ENCODE assay signal across 8 mouse cellular contexts in the genomic region with DNA sequence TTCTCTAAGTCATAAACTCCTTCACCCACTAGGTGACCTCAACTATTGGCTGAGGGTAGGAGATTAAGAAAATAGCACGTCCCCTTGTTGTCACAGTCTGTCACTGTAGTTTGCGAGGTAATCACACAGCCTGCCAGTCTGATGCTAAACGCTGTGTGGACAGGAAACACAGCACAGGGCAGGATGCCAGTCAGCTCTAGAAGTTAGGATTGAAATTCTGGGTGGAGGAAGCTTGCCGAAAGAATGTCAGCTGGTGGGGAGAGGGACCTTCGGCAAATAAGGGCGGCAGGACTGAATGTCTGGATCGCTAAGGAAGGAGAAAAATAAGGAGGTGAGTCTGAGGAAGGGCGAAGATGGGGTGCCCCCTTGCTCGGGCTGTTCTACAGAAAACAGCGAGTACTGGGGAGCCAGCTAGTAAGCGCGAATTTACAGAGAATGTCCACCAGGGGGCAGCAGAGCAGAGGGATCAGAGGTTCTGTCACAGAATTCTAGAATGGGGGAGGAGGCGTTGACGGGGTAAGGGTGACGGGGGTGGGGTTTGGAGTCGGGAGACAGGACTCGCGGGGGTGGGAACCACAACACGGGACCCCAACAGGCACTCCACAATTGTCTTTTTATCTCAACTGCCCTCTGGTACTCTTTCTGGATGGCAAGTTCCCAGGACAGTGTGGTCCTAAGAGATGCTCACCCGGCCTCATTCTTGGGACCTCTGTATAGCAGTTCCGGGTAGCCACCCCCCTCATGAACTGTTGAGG. TPM values are rescaled to one million over a fixed set of nuclear protein-coding genes. Genes with fewer than 3 reads are reported as not detected.
DNase-seq lines count a peak whose midpoint lies in the region; ATAC-seq and TF ChIP-seq lines count a peak whose summit lies in the region.

No protein-coding gene starts in this region.

- H3K9me3 ChIP-seq in embryonic facial prominence, embryonic 10.5 days, result no peaks in the 10 kb centered on the region
- H3K9me3 ChIP-seq in limb, embryonic 15.5 days, result no peaks in the 10 kb centered on the region

- no peak overlapping the region for H3K27ac ChIP-seq in embryonic facial prominence, embryonic 10.5 days (replicated peaks)
- no peak overlapping the region for H3K27ac ChIP-seq in limb, embryonic 15.5 days

- H3K79me2 ChIP-seq in myocyte (ENCODE audit: control insufficient read depth, insufficient read depth), result no peaks in the 10 kb centered on the region

- peak; percentile 54 for DNase-seq in left cerebral cortex, adult 11 months (ENCODE audit: low spot score)
- DNase-seq in left cerebral cortex, adult 8-10 months (ENCODE audit: low spot score in 2 of 2), result no peak
- DNase-seq in embryonic facial prominence, embryonic 10.5 days (ENCODE audit: low spot score), result peak; percentile 83
- DNase-seq in heart, adult 18-20 months, result peak; percentile 74 to 92
- DNase-seq in kidney, adult 18-20 months, result peak; percentile 75
- peak; percentile 66 to 91 for DNase-seq in spleen, postnatal 4 days (ENCODE audit: low spot score in 2 of 2)

- ATAC-seq in limb, embryonic 15.5 days (ENCODE audit: insufficient number of reproducible peaks, low FRiP score, low TSS enrichment, low read depth), result peak; percentile 45; the same call in 1 of the 2 replicates

- no peak overlapping the region for H3ac ChIP-seq in myocyte (ENCODE audit: control insufficient read depth, insufficient read length)

- peaks cover 24% of the 10 kb centered on the region for H3K27me3 ChIP-seq in embryonic facial prominence, embryonic 10.5 days (replicated peaks; ENCODE audit: low read depth, poor library complexity, severe bottlenecking)
- H3K27me3 ChIP-seq in limb, embryonic 15.5 days, result peaks cover 12% of the 10 kb centered on the region; the same call in 1 of the 2 replicates
- peaks cover 4% of the 10 kb centered on the region for H3K27me3 ChIP-seq in myocyte (ENCODE audit: control insufficient read depth, insufficient read depth, insufficient read length)

- 15% methylated on average over 21 of the region's 21 CpGs for WGBS in embryonic facial prominence, embryonic 10.5 days
- WGBS in limb, embryonic 15.5 days, result 10% methylated on average over 21 of the region's 21 CpGs

- H3K9ac ChIP-seq in limb, embryonic 15.5 days, result no peak overlapping the region

- H3K4me1 ChIP-seq in embryonic facial prominence, embryonic 10.5 days, result peaks cover 6% of the 10 kb centered on the region
- peaks cover 4% of the 10 kb centered on the region for H3K4me1 ChIP-seq in limb, embryonic 15.5 days

- no peak for TF ChIP-seq POLR2A in myocyte (IDR thresholded peaks at IDR 0.05; ENCODE audit: insufficient read length, low read depth)

- H3K36me3 ChIP-seq in embryonic facial prominence, embryonic 10.5 days (replicated peaks), result no peaks in the 10 kb centered on the region
- H3K36me3 ChIP-seq in limb, embryonic 15.5 days, result no peaks in the 10 kb centered on the region
- H3K36me3 ChIP-seq in myocyte (ENCODE audit: control insufficient read depth, insufficient read depth), result no peaks in the 10 kb centered on the region

- peak overlapping the region; percentile 31 for H3K4me3 ChIP-seq in embryonic facial prominence, embryonic 10.5 days
- H3K4me3 ChIP-seq in limb, embryonic 15.5 days, result peak overlapping the region; percentile 25
- peak overlapping the region; percentile 6 for H3K4me3 ChIP-seq in myocyte

- H3K4me2 ChIP-seq in limb, embryonic 15.5 days, result peak overlapping the region; percentile 44
- peak overlapping the region; percentile 44 for H3K4me2 ChIP-seq in myocyte (ENCODE audit: low read depth)

TF ChIP-seq in myocyte, 11 proteins besides CTCF, POLR2A, EP300 and RAD21:
- TF ChIP-seq TCF3 (IDR thresholded peaks at IDR 0.05; ENCODE audit: insufficient read length, low read depth) (no peak), REST (IDR thresholded peaks at IDR 0.05; ENCODE audit: insufficient read depth, insufficient read length) (no peak), POLR2AphosphoS2 (IDR thresholded peaks at IDR 0.05; ENCODE audit: insufficient read length, low read depth) (no peak), MYOD1 (IDR thresholded peaks at IDR 0.05; ENCODE audit: control insufficient read depth in 1 of 3, insufficient read length in 2 of 3, low read depth in 2 of 3) (no peak), MAX (IDR thresholded peaks at IDR 0.05; ENCODE audit: low read depth) (no peak), USF1 (IDR thresholded peaks at IDR 0.05; ENCODE audit: low read depth) (no peak), CEBPB (IDR thresholded peaks at IDR 0.05; ENCODE audit: insufficient read depth, poor library complexity, severe bottlenecking) (no peak), SRF (IDR thresholded peaks at IDR 0.05; ENCODE audit: control insufficient read depth, insufficient read length, low read depth) (no peak), MYOG (IDR thresholded peaks at IDR 0.05; ENCODE audit: control insufficient read depth in 1 of 3, insufficient read depth in 1 of 3, insufficient read length in 2 of 3, low read depth in 2 of 3) (no peak), E2F4 (IDR thresholded peaks at IDR 0.05; ENCODE audit: insufficient read depth) (no peak), TCF12 (IDR thresholded peaks at IDR 0.05; ENCODE audit: insufficient read depth, poor library complexity, severe bottlenecking) (no peak)

RNA-seq across cellular contexts. Expression of gene Adgrd1, which starts 33.3 kb away (rescaled TPM):
- 1 to 10 TPM; 2.0 to 3.1 (median 2.8) TPM for total RNA-seq in left cerebral cortex, adult 8-10 months (2022)
- polyA plus RNA-seq in embryonic facial prominence, embryonic 10.5 days (2016; fragmentation: Nextera tagmentation; extraction: Ambion mirVana), result not detected in 2 replicates
- total RNA-seq in heart, adult 18-20 months (2021), result 1 to 10 TPM; 3.4 to 4.3 TPM
- polyA plus RNA-seq in limb, embryonic 15.5 days (2015; fragmentation: Nextera tagmentation; extraction: Ambion mirVana), result 2.4 and 3.7 TPM in 2 replicates
- polyA plus RNA-seq in myocyte (2012; fragmentation: generic; extraction: Trizol), result 0.48 TPM

RNA-seq across cellular contexts. Expression of gene Ran, which starts 43.3 kb away (rescaled TPM):
- 100 to 1,000 TPM; 162 to 172 (median 168) TPM for total RNA-seq in left cerebral cortex, adult 8-10 months (2022)
- 958 and 1,014 TPM in 2 replicates for polyA plus RNA-seq in embryonic facial prominence, embryonic 10.5 days (2016; fragmentation: Nextera tagmentation; extraction: Ambion mirVana)
- 100 to 1,000 TPM in 1 of 2 experiments, 10 to 100 TPM in 1; 99.7 to 125 TPM for total RNA-seq in heart, adult 18-20 months (2021)
- 432 and 441 TPM in 2 replicates for polyA plus RNA-seq in limb, embryonic 15.5 days (2015; fragmentation: Nextera tagmentation; extraction: Ambion mirVana)
- 466 TPM for polyA plus RNA-seq in myocyte (2012; fragmentation: generic; extraction: Trizol)

RNA-seq across cellular contexts. Expression of gene Stx2, which starts 54.8 kb away (rescaled TPM):
- 10 to 100 TPM; 20.9 to 27.5 (median 22.3) TPM for total RNA-seq in left cerebral cortex, adult 8-10 months (2022)
- polyA plus RNA-seq in embryonic facial prominence, embryonic 10.5 days (2016; fragmentation: Nextera tagmentation; extraction: Ambion mirVana), result 22.2 and 24.9 TPM in 2 replicates
- 10 to 100 TPM; 10.5 to 13.4 TPM for total RNA-seq in heart, adult 18-20 months (2021)
- 29.7 and 29.8 TPM in 2 replicates for polyA plus RNA-seq in limb, embryonic 15.5 days (2015; fragmentation: Nextera tagmentation; extraction: Ambion mirVana)
- 21.1 TPM for polyA plus RNA-seq in myocyte (2012; fragmentation: generic; extraction: Trizol)

Comparison
In these comparisons a context has a peak if more than half of its experiments do, and no peak if none do; other contexts are left out.
1. DNase-seq: peak in left cerebral cortex, adult 11 months (single experiment), embryonic facial prominence, embryonic 10.5 days (single experiment), heart, adult 18-20 months (2 of 2), kidney, adult 18-20 months (single experiment) and spleen, postnatal 4 days (2 of 2); none in left cerebral cortex, adult 8-10 months (0 of 2).
2. Peak in every context shown above with its lines, with median percentiles within 50 percentile points of each other: H3K4me3 ChIP-seq.